Mouse (Mus musculus) lung, postnatal 14 days (tissue): ENCODE measurements around the gene Arid4b.
"Not testable (repeated sequence)": the region's sequence is repeated elsewhere in the genome, so short reads cannot be mapped to it uniquely, and the experiment has no call there.

Source experiments
- DNase-seq: peaks from one replicate; pipeline ENCODE4 v3.0.0; 2021

Arid4b gene

DNA sequence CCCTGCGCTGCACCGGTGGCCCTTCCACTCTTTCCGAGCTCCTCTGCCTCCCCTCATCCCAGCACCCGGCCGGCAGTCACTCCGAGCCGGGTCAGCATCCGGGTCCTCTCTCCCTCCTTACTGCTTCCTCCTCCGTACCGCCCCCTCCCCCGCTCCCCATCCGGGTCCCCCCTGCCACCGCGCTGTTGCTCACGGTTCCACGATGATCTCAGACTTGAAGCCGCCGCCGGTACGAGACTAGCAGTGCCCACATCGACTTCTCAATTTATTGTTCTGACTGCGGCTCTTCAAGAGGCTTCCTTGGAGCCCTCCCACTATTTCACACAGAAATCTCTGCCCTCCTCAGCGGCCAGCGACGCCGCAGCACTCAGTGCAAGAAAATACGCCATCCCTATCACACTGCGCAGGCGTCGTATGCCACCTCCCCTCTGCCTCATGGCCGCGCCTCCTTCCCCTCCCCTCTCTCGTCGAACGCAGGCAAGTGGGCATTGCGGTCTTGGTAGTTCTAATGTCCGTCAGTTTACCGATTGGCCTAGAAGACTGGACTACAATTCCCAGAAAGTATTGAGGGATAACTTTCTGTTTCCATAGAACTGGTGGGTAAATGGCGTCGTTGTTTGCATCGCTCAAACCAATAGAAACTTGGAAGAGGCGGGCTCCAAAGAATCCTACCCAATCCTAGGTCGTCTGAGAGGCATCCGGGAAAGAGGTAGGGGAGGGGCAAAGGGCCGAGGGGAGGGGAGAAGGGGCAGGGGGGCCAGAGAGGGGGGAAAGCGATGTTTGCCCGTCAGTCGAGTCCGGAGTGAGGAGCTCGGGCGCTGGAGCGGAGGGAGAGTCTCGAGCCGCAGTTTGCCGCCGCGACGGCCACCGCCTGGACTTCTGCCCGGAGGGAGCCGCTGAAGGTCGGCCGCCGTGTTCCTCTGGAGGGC, at the start of gene Arid4b, which contains the start of gene Ggps1:
Gene Arid4b, plus strand, starts transcription at position 220 of the 929 bp plus-strand sequence.
Gene Ggps1, minus strand, starts transcription at position 476 of the 929 bp plus-strand sequence.
- DNase-seq: peak; percentile 95

DNA sequence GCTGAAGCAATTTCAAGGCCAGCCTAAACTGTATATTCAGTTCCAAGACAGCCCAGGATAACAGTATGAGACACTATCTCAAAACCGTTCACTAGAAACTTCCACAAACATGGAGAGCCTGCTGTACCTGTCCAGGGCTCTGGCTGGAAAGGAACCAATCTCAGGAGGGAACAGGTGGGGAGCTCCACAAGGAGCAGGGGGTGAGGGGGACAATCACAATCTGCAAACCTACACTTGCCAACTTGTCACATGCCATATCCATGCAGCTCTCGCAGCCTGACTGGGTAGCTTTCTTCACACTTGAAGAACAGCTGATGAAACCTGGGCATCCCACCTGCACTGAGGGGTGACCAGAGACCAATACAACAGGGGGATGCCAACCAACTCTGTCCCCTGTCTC, 49.0 kb upstream of the Arid4b start:
- no peak for DNase-seq

DNA sequence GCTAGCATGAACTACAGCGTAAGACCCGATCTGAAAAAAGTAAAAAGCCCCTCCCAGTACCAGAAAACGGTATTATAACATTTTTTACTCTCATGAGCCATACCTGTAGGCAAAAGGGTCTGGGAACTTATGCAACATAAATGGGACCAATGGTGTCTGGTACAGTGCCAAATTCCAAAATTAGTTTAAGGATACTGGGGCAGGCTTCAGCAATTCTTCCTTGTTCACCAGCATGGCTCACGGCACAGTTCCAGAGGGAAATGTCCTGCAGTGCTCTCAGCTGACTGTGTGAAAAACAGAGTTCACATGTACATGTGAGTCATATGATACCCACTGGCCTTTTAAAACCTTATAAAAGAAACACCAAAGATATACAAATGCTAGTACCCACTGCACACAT, 48.5 kb upstream of the Arid4b start:
- no peak for DNase-seq

GRCm38 (mm10) chr13:14015609-14016008, 47.4 kb upstream of the Arid4b start:
- DNase-seq: no peak

DNA sequence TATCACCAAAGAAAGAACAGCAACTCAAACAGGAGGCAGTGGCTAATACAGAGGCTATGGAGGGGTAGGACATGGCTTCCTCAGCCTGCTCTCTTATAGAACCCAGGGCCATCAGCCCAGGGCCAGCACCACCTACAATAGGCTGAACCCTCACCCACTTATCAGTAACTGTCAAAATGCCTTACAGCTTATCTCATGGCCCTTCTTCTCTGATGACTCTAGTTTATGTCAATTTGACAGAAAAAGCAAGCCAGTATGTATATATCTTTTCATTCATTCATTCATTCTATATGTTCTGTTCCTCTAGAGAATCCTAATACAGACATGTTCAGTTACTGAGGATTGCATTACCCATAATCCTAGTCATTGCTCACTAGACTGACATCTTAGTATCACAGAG, 44.7 kb upstream of the Arid4b start:
- DNase-seq: no peak

DNA sequence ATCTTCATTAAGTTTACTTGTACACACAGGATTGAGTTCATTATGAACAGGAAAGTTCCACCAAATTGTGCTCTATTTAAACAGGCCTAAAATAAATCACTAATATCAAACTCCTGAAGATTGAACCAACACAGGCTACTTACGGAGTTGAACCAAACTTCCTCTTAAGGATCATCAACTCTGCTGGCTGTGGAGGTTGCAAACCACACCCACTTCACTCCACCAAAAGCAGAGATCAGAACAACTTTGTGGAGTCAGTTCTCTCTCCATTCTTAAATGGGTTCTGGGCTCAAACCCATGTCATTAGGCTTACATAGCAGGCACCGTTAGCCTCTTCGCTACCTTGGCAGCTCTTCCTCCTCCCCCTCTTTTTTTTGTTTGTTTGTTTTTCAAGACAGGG, 44.2 kb upstream of the Arid4b start:
- DNase-seq: no peak

DNA sequence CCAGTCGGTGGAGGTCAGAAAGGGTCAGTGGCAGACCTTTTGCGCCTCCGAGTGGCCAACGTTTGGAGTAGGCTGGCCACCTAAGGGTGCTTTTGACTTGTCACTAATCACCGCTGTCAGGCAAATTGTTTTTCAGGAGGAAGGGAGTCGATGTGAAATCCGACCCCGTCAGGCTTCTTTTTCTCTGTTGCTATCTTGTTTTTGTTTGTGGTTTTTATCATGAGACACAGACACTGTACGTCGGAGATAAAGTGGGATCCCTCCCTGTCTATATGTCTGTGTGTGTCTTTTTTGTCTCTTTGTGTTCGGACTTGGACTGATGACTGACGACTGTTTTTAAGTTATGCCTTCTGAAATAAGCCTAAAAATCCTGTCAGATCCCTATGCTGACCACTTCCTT, 41.6 kb upstream of the Arid4b start:
- DNase-seq: not testable (repeated sequence)

GRCm38 (mm10) chr13:14025554-14025953, 37.5 kb upstream of the Arid4b start:
- no peak for DNase-seq

GRCm38 (mm10) chr13:14026154-14026820, 36.7 kb upstream of the Arid4b start:
- no peak for DNase-seq

- DNase-seq: no peak
Measured at GRCm38 (mm10) chr13:14033309-14034072, 29.5 kb upstream of the Arid4b start.

- DNase-seq: no peak
Measured at GRCm38 (mm10) chr13:14034073-14034348, 29.0 kb upstream of the Arid4b start.

DNA sequence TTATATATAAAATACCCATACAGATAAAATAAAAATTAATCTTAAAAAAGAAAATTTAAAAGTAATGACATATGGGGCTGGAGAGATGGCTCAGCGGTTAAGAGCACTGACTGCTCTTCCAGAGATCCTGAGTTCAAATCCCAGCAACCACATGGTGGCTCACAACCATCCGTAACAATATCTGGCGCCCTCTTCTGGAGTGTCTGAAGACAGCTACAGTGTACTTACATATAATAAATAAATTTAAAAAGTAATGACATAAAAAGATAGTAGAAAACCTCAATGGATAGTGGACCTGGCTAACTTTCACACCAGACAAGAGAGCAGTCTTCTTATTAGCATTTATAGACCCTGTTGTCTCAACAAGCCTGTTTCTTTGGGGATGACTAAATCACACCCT, 27.7 kb upstream of the Arid4b start:
- DNase-seq: not testable (repeated sequence)

DNA sequence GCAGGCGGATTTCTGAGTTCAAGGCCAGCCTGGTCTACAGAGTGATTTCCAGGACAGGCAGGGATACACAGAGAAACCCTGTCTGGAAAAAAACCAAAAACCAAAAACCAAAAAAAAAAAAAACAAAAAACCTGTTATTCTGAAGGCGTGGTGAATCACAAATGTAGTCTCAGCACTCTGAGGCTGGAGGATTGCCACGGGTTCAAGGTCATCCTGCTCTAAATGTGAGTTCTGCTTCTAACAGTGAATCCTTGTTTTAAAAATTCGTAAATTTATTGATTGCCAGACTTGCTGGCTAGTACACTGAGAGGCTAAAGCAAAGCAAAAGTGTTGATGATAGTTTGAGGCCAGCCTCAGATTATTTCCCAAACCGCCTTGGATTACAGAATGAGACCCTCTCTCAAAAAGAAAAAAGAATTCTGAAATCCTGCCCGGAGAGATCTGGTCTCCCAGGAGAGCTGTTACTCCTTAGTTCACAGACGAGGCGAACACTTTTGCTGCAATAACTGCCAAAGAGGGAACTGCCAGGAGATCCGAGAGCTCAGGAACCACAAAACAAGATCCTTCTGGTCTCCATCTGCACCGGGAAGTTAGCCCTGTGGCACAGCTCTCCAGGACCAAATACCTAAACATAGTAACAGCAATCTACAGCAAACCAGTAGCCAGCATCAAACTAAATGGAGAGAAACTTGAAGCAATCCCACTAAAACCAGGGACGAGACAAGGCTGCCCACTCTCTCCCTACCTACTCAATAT, 27.0 kb upstream of the Arid4b start:
- no peak for DNase-seq

DNA sequence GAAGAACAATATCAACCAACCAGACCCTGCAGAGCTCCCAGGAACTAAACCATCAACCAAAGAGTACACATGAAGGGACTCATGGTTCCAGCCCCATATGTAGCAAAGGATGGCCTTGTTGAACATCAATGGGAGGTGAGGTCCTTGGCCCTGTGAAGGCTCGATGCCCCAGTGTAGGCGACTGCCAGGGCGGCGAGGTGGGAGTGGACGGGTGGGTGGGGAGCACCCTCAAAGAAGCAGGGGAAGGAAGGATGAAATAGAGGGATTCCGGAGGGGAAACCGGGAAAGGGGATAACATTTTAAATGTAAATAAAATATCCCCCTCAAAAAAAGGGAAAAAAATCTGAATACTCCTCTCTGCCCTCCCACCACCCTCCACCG, 24.1 kb upstream of the Arid4b start:
- no peak for DNase-seq

DNA sequence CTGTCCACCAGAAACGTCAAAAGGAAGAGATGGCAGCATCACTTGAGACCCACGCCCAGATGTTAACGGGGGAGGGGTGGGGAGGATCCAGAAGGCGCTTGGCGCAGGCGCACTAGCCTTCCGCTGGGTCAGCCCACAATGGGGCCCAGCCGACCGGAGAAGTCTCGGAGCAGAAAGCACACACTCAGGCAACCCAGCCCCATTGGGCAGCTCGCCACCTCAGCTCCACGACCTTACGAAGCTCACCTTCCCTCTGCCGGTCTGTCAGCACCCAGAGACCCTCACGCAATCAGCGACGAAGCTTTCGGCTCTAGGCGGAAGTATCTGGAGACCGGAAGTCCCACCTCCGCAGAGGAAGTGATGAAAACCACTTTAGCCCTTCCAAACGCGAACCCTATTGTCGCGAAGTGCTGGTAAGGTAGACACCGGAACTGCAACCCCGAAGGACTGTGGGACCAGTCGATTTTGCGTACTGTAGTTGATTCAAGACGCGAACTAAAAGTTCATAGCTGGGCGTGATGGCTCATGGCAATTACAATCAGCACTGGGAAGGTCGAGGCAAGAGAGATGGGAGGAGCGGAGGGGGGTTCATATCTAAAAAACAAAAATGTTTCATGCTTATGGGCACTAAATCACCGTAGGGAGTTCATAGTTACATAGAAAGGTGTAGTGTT, 23.6 kb upstream of the Arid4b start, which contains the start of gene Tbce:
Gene Tbce, minus strand, starts transcription at position 347 of the 674 bp plus-strand sequence.
- DNase-seq: peak; percentile 90

DNA sequence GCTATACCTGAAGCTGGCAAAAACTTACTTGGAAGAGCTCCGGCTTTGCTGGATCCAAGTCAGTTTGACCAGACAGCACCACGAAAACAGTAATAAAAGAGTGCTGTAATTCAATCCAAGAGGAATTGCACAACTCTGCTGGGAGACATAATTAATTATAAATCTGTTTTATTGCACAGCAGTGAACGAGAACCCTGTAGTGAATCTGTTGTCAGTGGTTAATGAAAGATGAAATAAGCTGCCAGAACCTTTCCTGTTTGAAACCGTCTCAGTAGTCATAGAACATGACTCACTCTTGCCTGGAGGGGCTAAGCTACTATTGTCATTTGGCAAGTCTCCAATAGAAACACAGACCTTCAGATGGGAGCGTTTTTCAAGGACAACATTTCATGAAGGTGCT, 22.8 kb upstream of the Arid4b start:
- no peak for DNase-seq

DNA sequence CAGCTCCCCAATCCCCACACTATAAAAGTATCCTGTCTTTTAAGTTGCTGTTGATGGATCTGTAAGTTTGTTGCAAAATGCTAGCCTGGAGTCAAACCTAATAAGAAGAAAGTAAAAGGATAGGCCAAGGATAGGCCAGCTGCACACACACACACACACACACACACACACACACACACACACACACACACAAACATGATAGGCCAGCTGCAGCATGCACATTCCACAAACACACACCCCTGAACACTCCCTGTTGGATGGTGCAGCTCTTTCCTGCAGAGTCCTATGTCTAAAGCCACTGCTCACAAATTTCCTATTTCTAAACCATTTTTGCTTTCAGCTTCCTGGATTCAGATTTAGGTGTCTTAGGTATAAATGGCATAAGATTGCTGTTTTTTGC, 19.2 kb upstream of the Arid4b start:
- no peak for DNase-seq

GRCm38 (mm10) chr13:14044521-14044920, 18.5 kb upstream of the Arid4b start:
- DNase-seq: no peak

DNA sequence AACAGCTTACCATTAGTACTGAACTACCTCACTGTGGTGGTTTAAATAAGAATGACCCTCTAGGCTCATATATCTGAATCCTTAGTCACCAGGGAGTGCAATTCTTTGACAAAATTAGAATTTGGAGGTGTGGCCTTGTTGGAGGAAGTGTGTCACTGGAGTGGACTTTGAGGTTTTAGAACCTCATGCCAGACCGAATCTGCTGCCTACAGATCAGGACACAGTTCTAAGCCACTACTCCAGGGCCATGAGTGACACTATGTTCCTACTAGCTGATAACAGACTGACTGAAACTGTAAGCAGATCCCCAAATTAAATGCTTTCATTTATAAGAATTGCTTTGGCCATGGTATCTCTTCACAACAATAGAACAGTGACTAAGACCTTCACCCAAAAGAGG, 13.2 kb upstream of the Arid4b start:
- no peak for DNase-seq

- no peak for DNase-seq
Measured at GRCm38 (mm10) chr13:14056801-14057200, 6.2 kb upstream of the Arid4b start.

GRCm38 (mm10) chr13:14059582-14059981, 3.5 kb upstream of the Arid4b start:
- DNase-seq: no peak
